Mouse (Mus musculus): ENCODE data around the gene Serpina3i.

DNA sequence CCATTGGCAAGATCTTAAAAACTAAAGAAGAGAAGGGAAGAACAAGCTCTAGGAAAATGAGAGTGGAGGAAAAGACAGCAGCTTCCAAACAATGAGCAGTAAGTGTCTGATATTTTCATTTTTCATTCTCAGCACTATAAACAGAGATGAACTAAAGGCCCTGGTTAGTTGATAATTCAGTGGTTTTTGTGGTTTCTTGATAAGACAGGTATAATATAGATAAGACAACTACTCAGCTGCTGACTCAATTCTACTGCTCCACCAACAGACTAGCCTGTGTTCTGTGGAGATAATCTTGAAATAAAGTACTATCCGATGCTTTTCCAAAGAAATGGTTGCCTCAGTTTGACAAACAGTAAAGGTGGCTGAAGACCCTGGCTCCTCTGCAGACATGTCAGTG lies 47.7 kb upstream of the Serpina3i start:
- TF ChIP-seq POLR2A (IDR thresholded peaks at IDR 0.05; ENCODE audit: extremely low read depth, insufficient read depth, low read length) (no peak), CTCF (IDR thresholded peaks at IDR 0.05; ENCODE audit: low read depth, low read length) (no peak)

Measured in liver, adult 2 months (tissue).